Mouse (Mus musculus) hindbrain, embryonic 15.5 days (tissue): ENCODE data around the gene Phactr2. TPM values are rescaled to one million over a fixed set of nuclear protein-coding genes. Genes with fewer than 3 reads are reported as not detected.

Experiments
- ATAC-seq: fragments of 200-750 bp; cut with Nextera tagmentation; 2 replicates; pipeline ENCODE4 v1.8.0; 2017; ENCODE audit warnings: low read depth, moderate number of reproducible peaks, moderate TSS enrichment; ENCODE audit not compliant: low FRiP score
- H3K27ac ChIP-seq: fragments of 300-500 bp; sonication (generic); replicated peaks from 2 replicates; pipeline ENCODE4 v1.5.1; 2015; ENCODE audit warnings: mild to moderate bottlenecking, inconsistent platforms
- H3K27me3 ChIP-seq: fragments of 300-500 bp; sonication (generic); 2 replicates; pipeline ENCODE4 v1.6.1; 2015; ENCODE audit warnings: control low read depth, inconsistent platforms
- H3K36me3 ChIP-seq: fragments of 300-500 bp; sonication (generic); 2 replicates; pipeline ENCODE4 v1.6.1; 2015; ENCODE audit warnings: control low read depth, inconsistent platforms
- H3K4me1 ChIP-seq: fragments of 300-500 bp; sonication (generic); replicated peaks from 2 replicates; pipeline ENCODE4 v1.6.1; 2015; ENCODE audit warnings: control low read depth, inconsistent platforms
- H3K4me2 ChIP-seq: fragments of 300-500 bp; sonication (generic); 2 replicates; pipeline ENCODE4 v1.6.1; 2015; ENCODE audit warnings: moderate library complexity, mild to moderate bottlenecking, inconsistent platforms
- H3K4me3 ChIP-seq: fragments of 300-500 bp; sonication (generic); 2 replicates; pipeline ENCODE4 v1.5.1; 2015; ENCODE audit warnings: mild to moderate bottlenecking, inconsistent platforms
- H3K9ac ChIP-seq: fragments of 300-500 bp; sonication (generic); 2 replicates; pipeline ENCODE4 v1.6.1; 2015; ENCODE audit warnings: inconsistent platforms
- H3K9me3 ChIP-seq: fragments of 300-500 bp; sonication (generic); 2 replicates; pipeline ENCODE4 v1.6.1; 2016; ENCODE audit warnings: control low read depth, inconsistent platforms
- WGBS: fragments of 180-500 bp; shearing (Covaris S2); methylation state at CpG from one replicate; pipeline ENCODE4 v1.1.7; 2015; 5-methylcytosine and 5-hydroxymethylcytosine counted together
- polyA plus RNA-seq: library from polyadenylated mRNA; unstranded; fragments of >200 nt; fragmentation: Nextera tagmentation; extraction: Ambion mirVana; gene quantifications from 2 replicates; pipeline ENCODE4 v1.2.1, GENCODE M21; 2015

Gene Phactr2
- polyA plus RNA-seq, 1 experiment from 2014 or later, result 7.7 TPM

DNA sequence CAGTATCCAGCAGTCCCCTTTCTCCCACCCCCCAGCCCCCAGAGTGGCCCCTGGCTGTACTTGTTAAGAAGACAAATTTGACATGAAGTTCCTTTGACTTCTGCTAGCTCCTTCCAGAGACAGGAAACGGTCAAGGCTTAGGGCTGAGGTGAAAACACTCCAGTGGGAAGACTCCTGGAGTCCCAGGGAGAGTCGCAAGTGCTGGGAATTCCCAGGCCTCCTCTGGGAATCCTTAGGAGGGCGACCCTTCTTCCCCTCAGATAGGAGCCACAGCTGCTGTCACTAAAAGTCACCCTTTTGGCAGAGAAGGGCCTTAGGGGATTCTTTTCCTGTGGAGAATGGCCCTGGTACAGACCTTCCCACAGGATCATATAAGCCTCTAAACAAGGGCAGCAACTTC is 230.0 kb downstream of the Phactr2 start:
- Histone ChIP-seq H3K4me3 (no peak overlapping the region), H3K27ac (no peak overlapping the region), H3K36me3 (no peaks in the 10 kb centered on the region), H3K9ac (no peak overlapping the region), H3K4me1 (no peaks in the 10 kb centered on the region), H3K27me3 (no peaks in the 10 kb centered on the region), H3K9me3 (no peaks in the 10 kb centered on the region), H3K4me2 (no peak overlapping the region)
- ATAC-seq, result no peak
- 60% methylated on average over 3 of the region's 3 CpGs for WGBS

DNA sequence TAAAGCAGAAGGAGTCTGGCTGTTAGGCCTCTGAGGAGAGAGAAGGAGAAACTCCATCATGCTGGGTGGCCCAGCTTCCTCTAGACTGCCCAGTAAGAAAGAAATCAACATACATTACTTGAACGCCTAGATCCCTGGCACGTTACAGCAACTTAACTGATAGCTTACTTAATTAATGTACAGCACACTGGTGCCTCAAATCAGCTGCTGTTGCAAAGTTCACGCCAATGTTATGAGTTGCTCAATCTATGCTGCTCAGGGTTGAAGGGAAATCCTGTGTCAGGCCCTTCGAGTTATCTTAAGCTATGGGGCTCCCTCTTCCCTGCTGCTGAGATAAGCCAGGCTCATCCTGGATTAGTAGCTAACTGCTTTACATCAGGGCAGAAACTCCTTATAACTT is 233.8 kb downstream of the Phactr2 start:
- no peak overlapping the region for H3K9ac ChIP-seq
- no peak overlapping the region for H3K27ac ChIP-seq
- no peaks in the 10 kb centered on the region for H3K9me3 ChIP-seq
- H3K27me3 ChIP-seq, result no peaks in the 10 kb centered on the region
- H3K4me3 ChIP-seq, result no peak overlapping the region
- no peak overlapping the region for H3K4me2 ChIP-seq
- ATAC-seq, result no peak
- H3K36me3 ChIP-seq, result no peaks in the 10 kb centered on the region
- H3K4me1 ChIP-seq, result no peaks in the 10 kb centered on the region
- WGBS, result 75% methylated on average over 4 of the region's 4 CpGs

DNA sequence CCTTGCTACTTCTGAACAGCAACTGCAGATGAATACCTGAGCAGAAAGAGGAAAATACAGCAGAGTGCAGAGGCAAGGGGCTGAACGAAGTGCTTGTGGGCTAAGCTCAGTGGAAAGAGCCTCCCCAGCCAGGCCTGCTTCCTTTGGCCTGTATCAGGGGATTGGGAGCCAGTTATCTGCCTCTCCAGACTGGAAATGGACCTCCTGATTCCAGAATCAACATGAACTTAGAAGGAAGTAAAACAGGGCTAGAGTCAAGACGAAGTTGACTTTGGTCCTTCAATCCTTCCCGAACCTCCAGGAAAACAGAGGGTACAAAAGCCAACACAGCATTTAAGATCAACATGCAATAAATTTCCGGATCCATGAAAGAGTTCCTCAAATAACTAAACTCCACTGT is 236.0 kb downstream of the Phactr2 start:
- Histone ChIP-seq H3K27ac (no peak overlapping the region), H3K9me3 (no peaks in the 10 kb centered on the region)

DNA sequence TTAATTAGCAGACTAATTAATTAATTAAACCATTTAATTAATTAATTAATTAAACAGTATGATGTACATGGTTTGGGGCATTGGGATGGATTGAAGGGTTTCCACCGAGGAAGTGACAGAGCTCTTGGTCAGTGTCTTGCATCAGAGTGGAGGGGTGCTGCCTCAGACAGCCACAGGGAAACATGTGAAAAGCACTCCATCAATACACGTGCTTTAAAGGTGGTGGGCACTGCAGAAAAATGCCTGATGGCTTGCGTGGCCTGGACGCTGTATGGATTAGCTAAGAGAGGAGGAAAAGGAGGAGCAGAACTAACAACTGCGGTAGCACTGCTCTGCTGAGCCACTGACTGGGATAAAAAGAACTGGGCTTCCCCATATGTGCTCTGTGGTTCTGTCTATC is 237.3 kb downstream of the Phactr2 start:
- Histone ChIP-seq H3K4me1 (peaks cover 9% of the 10 kb centered on the region; the same call in 1 of the 2 replicates), H3K36me3 (no peaks in the 10 kb centered on the region), H3K27me3 (no peaks in the 10 kb centered on the region), H3K4me3 (no peak overlapping the region), H3K27ac (no peak overlapping the region), H3K9ac (no peak overlapping the region), H3K4me2 (no peak overlapping the region), H3K9me3 (no peaks in the 10 kb centered on the region)
- 89% methylated on average over 5 of the region's 5 CpGs for WGBS
- no peak for ATAC-seq

More for the DNA sequence above, 236.0 kb downstream of the Phactr2 start:
- ATAC-seq, result no peak
- no peaks in the 10 kb centered on the region for H3K27me3 ChIP-seq
- no peaks in the 10 kb centered on the region for H3K36me3 ChIP-seq
- H3K9ac ChIP-seq, result no peak overlapping the region
- H3K4me3 ChIP-seq, result no peak overlapping the region
- peaks cover 2% of the 10 kb centered on the region; the same call in 1 of the 2 replicates for H3K4me1 ChIP-seq
- WGBS, result 92% methylated on average over 4 of the region's 4 CpGs
- H3K4me2 ChIP-seq, result no peak overlapping the region

DNA sequence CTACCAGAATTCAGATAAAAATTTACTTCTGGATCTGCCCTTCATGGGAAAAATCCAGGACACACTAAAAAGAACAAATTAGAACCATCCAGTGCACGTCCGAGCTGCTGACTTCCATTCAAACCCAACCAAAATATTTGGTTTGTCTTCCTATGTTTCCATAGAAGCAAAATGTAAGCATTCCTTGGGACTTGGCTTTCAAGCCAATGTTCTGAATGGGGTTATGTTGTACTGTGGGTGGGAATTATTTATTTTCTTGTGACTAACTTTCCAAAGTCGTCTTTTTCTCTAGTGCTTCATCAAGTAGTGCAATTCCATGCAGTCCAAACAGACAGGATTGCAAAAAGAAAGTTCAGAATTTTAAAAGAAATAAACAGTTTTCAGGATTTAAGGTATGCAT is 239.7 kb downstream of the Phactr2 start:
- ATAC-seq, result no peak
- no peaks in the 10 kb centered on the region for H3K9me3 ChIP-seq
- no peak overlapping the region for H3K4me2 ChIP-seq
- H3K9ac ChIP-seq, result no peak overlapping the region
- H3K27me3 ChIP-seq, result no peaks in the 10 kb centered on the region
- no peaks in the 10 kb centered on the region for H3K36me3 ChIP-seq
- H3K4me1 ChIP-seq, result peaks cover 9% of the 10 kb centered on the region; the same call in 1 of the 2 replicates
- H3K4me3 ChIP-seq, result no peak overlapping the region
- WGBS, result 53% methylated on average over 3 of the region's 3 CpGs
- H3K27ac ChIP-seq, result no peak overlapping the region

DNA sequence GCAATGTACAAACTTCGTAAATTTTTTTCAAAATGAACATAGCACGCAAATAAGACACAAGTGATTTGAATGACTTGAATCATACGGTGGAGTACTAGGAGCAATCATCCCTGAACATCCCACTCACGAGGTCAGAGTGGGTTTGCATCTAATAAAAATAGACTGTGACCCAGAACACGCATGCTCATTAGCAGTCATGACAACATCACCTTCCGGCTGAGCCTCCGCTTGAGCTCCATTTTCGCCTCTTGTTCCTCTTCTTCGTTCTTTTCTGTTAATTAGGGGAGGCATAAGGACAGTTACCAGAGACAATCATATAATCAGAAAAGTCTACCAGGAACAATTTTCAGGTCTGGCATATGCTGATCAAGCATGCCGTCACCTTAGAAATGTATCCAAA is 240.3 kb downstream of the Phactr2 start:
- Histone ChIP-seq H3K4me1 (peaks cover 9% of the 10 kb centered on the region; the same call in 1 of the 2 replicates), H3K9me3 (no peaks in the 10 kb centered on the region), H3K4me3 (no peak overlapping the region), H3K4me2 (no peak overlapping the region), H3K9ac (no peak overlapping the region), H3K27me3 (no peaks in the 10 kb centered on the region), H3K27ac (no peak overlapping the region), H3K36me3 (no peaks in the 10 kb centered on the region)
- ATAC-seq, result no peak
- 58% methylated on average over 10 of the region's 10 CpGs for WGBS

DNA sequence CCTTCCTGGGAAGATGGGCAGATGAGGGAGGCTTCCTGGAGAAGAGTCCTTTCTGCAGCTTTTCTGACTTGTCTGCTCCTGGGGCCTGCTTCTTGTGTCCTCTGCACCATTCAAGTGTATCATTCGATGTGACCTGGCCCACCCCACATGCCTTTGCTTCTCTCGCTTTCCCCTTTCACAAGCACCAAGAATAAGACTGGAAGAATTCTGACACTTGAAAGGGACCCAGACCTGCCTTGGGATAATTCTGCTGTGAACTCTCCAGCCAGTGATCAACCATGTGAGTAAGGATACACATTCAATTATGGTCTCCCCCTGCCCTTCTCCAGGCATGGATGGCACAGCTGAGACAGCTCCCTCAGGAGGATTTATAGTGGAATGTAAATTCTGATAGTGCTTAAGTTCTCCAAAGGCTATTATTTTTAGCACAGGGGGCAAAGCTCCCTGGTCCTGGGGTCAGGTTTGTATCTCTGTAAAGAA is 241.0 kb downstream of the Phactr2 start:
- no peak for ATAC-seq

DNA sequence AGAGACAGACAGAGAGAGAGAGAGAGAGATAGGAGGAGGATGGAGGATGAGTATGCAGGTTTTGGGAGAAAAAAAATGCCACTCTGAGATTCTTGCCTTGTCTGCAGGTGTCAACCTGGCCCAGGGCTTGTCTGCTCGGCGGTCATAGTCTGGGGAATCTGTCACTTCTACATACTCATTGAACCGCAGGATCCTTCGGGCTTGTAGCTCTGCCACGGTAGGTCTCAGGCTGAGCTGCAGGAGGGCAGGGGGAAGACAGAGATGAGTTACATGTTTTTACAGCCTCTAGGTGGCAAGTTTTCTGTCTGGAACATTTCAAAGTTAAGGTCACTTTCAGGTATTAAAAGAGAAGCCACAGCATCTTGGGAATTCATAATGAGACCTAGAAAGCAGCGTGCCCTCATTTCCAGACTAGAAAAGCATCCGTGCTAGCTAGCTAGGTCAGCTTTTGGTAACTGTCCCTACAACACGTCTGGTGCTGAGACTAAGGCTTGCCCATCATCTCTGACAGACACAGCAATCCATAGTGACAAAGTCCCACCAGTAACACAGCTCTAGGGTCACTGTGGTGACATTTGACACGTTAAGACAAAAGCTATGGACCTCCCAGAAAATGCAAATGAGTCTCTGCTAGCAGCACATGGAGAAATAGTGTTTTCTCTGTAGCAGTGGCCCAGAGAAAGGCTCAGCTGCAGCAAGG is 241.6 kb downstream of the Phactr2 start:
- Histone ChIP-seq H3K4me2 (no peak overlapping the region), H3K36me3 (no peaks in the 10 kb centered on the region), H3K4me1 (peaks cover 9% of the 10 kb centered on the region; the same call in 1 of the 2 replicates), H3K4me3 (no peak overlapping the region), H3K9ac (no peak overlapping the region), H3K27ac (no peak overlapping the region), H3K9me3 (no peaks in the 10 kb centered on the region), H3K27me3 (no peaks in the 10 kb centered on the region)
- 42% methylated on average over 9 of the region's 9 CpGs for WGBS
- no peak for ATAC-seq

More for the DNA sequence above, 241.0 kb downstream of the Phactr2 start:
- Histone ChIP-seq H3K4me2 (no peak overlapping the region), H3K9ac (no peak overlapping the region), H3K4me3 (no peak overlapping the region), H3K36me3 (no peaks in the 10 kb centered on the region), H3K9me3 (no peaks in the 10 kb centered on the region), H3K4me1 (peaks cover 9% of the 10 kb centered on the region; the same call in 1 of the 2 replicates), H3K27ac (no peak overlapping the region), H3K27me3 (no peaks in the 10 kb centered on the region)
- WGBS, result 46% methylated on average over 2 of the region's 2 CpGs

DNA sequence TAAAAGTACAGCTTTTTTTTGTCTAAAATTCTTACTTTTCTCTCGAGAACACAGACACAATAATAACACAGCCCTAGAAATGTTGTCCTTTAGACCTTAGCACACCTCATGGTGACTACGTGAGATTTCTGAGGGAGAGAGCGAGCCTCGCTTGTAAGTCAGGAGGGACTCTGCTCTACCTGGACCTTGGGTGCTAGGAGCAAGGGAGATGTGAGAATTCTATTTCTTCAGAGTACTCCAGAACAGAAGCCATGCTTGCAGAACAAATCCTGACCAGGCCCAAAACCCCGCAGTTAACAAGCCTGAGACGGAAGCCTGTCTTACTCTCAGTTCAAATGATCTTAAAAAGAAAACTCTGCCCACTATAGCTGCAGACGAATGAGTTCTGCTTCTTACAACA is 243.5 kb downstream of the Phactr2 start:
- no peak for ATAC-seq
- WGBS, result 93% methylated on average over 7 of the region's 7 CpGs
- Histone ChIP-seq H3K9ac (no peak overlapping the region), H3K27ac (no peak overlapping the region), H3K4me2 (no peak overlapping the region), H3K4me3 (no peak overlapping the region), H3K27me3 (no peaks in the 10 kb centered on the region), H3K36me3 (no peaks in the 10 kb centered on the region), H3K4me1 (peaks cover 9% of the 10 kb centered on the region; the same call in 1 of the 2 replicates), H3K9me3 (no peaks in the 10 kb centered on the region)

DNA sequence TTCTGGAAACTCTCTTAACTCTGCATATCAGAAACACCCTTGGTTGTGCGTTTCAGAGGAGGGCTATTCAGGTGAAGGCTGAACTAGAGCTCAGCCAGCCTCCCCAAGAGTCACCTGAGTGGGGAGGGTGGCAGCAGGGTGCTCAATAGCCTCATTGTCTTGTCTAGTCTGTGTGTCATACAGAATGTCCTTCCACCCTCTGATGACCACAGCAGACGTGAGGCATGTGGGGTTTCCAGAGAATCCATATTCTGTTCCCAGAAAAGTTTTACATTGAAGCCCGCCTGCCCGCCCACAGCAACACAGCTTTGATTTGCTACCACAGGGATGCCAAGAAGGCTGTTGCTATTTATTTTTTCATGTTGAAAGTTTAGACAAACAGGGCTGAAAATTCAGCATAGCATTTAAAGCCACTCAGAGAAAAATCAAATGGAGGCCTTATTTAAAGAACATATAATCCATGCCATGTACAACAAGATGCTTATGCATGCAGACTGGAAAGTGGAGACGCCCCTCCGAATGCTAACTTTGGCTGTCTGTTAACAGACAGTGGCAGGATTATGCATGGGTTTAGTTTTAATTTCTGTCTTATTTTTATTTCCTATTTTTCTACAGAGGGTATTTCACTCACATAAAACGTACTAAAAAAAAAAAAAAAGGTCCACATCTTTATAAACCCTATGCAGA is 248.7 kb downstream of the Phactr2 start:
- Histone ChIP-seq H3K27me3 (no peaks in the 10 kb centered on the region), H3K9ac (no peak overlapping the region), H3K4me2 (no peak overlapping the region), H3K4me1 (no peaks in the 10 kb centered on the region), H3K27ac (no peak overlapping the region), H3K9me3 (no peaks in the 10 kb centered on the region), H3K4me3 (no peak overlapping the region), H3K36me3 (no peaks in the 10 kb centered on the region)
- WGBS, result 89% methylated on average over 7 of the region's 7 CpGs
- no peak for ATAC-seq

DNA sequence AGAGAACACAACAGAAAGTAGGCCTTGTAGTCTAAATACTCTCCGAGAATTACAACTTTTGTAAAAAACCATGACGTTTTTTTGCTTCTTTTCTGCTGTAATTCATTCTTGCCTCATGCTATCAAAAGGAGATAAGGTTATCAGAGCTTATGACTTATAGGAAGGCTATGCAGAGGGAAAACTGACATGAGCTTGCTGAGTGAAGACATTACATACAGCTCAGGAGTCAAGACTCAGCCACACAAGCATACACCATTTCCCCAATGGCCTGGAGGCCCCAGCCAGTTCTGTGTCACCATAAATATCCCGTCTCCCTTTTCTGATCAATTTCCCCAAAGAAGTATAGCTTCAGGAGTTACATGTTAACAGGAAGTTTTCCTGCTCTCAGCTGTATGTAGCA is 252.1 kb downstream of the Phactr2 start:
- Histone ChIP-seq H3K4me2 (no peak overlapping the region), H3K4me3 (no peak overlapping the region), H3K9ac (no peak overlapping the region), H3K27me3 (no peaks in the 10 kb centered on the region), H3K4me1 (no peaks in the 10 kb centered on the region), H3K27ac (no peak overlapping the region), H3K36me3 (no peaks in the 10 kb centered on the region), H3K9me3 (no peaks in the 10 kb centered on the region)
- 91% methylated on average over 3 of the region's 3 CpGs for WGBS
- ATAC-seq, result no peak

DNA sequence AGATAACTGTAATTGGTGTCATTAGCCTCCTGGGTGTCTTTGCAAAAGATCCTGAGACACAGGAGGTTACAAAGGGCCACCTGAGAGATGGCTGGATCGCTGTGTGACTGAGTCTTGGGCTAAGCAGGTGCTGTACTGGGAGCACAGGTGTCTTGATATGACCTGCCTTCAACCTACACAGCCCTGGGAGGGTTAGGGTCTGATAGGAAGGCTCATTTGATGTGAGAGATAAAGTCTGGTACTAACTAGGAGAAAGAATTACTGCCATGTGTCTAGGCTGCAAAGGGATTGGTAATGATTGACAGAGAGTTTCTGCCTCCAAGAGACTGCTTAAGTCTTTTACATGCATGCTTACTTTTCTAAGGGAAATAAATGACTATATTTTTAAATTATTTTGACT is 254.2 kb downstream of the Phactr2 start:
- WGBS, result 62% methylated on average over 1 of the region's 1 CpGs
- no peaks in the 10 kb centered on the region for H3K4me1 ChIP-seq
- no peak overlapping the region for H3K27ac ChIP-seq
- no peak for ATAC-seq
- no peak overlapping the region for H3K9ac ChIP-seq
- H3K4me2 ChIP-seq, result no peak overlapping the region
- no peaks in the 10 kb centered on the region for H3K36me3 ChIP-seq
- no peak overlapping the region for H3K4me3 ChIP-seq
- H3K9me3 ChIP-seq, result no peaks in the 10 kb centered on the region
- no peaks in the 10 kb centered on the region for H3K27me3 ChIP-seq
